Mouse (Mus musculus): ENCODE data around the gene Phactr3. TPM values are rescaled to one million over a fixed set of nuclear protein-coding genes. Genes with fewer than 3 reads are reported as not detected.
A peak's percentile ranks its signal among the peaks of the same experiment; 100 is the strongest.
"Not testable (repeated sequence)": the region's sequence is repeated elsewhere in the genome, so short reads cannot be mapped to it uniquely, and the experiment has no call there.

Phactr3 gene
- polyA plus RNA-seq, 1 experiment from 2014 or later = 0.20 TPM

DNA sequence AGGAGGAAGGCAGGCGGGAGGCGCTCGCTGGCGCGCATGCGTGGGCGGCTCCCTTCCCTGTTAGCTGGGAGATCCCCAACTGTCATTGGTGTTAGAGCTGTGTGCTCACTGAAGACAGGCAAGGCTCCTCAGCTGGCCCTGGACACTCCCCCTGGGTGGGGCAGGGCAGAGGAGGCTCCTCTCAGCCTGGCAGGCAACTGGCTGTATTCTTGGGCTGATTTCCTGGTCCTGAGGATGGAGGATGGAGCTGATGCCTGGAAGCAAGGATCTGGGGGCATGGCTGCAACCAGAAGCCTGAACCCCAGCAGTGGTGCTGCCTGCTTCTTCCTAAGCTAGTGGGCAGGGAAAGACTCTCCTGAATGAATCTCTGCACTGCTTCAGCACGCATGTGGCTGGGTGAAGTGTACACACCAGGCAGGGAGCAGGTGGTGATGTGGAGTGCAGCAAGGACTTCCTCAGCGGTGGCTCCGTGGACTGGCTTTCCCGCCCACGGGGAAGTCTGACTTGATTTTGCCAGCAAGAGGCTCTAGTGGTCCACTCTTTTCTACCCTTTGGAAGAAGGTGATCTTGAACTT, 208.8 kb downstream of the Phactr3 start:
- no peaks in the 10 kb centered on the region for H3K27me3 ChIP-seq (replicated peaks; ENCODE audit: insufficient read depth, low read length)
- no peaks in the 10 kb centered on the region for H3K9me3 ChIP-seq (ENCODE audit: low read length)
- no peak overlapping the region for H3K4me2 ChIP-seq (replicated peaks; ENCODE audit: low read depth, low read length)
- 10% methylated on average over 12 of the region's 12 CpGs for WGBS
- no peak overlapping the region for H3K9ac ChIP-seq (replicated peaks; ENCODE audit: low read depth)
- DNase-seq (ENCODE audit: low spot score) (peak; percentile 41), ATAC-seq (peak; percentile 75)
- no peak overlapping the region for H3K27ac ChIP-seq (ENCODE audit: low read length)
- no peaks in the 10 kb centered on the region for H3K4me1 ChIP-seq (ENCODE audit: insufficient read depth, low read depth, low read length)
- H3K4me3 ChIP-seq (ENCODE audit: low read depth, low read length) = no peak overlapping the region
- H3K36me3 ChIP-seq (ENCODE audit: insufficient read depth, low read length) = no peaks in the 10 kb centered on the region
- TF ChIP-seq CTCF (IDR thresholded peaks at IDR 0.05) = no peak
- TF ChIP-seq EP300 (IDR thresholded peaks at IDR 0.05) = no peak

DNA sequence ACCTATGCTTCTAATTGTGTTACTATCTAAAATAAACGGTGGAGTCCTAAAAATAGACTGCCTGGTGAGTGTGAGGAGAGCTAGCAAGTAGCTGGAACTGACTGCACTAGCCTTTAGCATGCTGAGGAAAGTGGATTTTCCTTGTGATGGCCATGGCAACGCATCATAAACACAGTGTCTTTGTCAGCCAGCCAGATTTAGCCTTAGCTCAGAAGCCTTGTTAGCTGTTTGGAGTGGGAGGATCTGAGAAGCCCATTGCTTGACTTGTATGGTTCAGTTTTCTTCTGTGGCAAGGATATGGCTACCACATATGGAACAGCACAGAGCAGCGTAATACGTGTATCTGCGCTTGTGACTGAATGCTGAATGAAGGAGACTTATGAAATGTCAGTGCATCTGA, 210.8 kb downstream of the Phactr3 start:
- Histone ChIP-seq H3K4me2 (replicated peaks; ENCODE audit: low read depth, low read length) (no peak overlapping the region), H3K4me1 (ENCODE audit: insufficient read depth, low read depth, low read length) (no peaks in the 10 kb centered on the region), H3K9me3 (ENCODE audit: low read length) (no peaks in the 10 kb centered on the region), H3K27ac (ENCODE audit: low read length) (no peak overlapping the region), H3K27me3 (replicated peaks; ENCODE audit: insufficient read depth, low read length) (no peaks in the 10 kb centered on the region), H3K4me3 (ENCODE audit: low read depth, low read length) (no peak overlapping the region), H3K9ac (replicated peaks; ENCODE audit: low read depth) (no peak overlapping the region), H3K36me3 (ENCODE audit: insufficient read depth, low read length) (no peaks in the 10 kb centered on the region)
- no peak for DNase-seq (ENCODE audit: low spot score)
- WGBS = 70% methylated on average over 5 of the region's 5 CpGs
- TF ChIP-seq CTCF (IDR thresholded peaks at IDR 0.05) (no peak), EP300 (IDR thresholded peaks at IDR 0.05) (no peak)
- ATAC-seq = no peak

DNA sequence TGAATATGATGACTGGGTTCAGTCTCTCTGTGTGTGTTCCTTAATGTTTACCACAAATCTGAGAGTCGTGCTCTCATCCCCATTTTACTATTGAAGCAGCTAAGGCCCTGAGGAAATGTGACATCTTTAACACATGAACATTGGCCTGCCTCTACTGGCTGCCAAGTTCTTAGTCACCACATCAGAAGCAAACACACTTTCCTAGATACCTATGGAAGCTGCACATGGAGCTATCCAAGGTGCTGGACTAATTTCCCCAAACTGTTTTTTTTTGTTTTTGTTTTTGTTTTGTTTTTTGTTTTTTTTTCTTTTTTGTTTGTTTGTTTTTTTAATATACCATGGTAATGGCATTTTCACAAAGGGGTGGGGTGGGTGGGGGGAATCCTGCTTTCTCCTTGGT, 211.2 kb downstream of the Phactr3 start:
- no peak for TF ChIP-seq CTCF (IDR thresholded peaks at IDR 0.05)
- TF ChIP-seq EP300 (IDR thresholded peaks at IDR 0.05) = no peak
- peak; percentile 8 for DNase-seq (ENCODE audit: low spot score)
- Histone ChIP-seq H3K27me3 (replicated peaks; ENCODE audit: insufficient read depth, low read length) (no peaks in the 10 kb centered on the region), H3K4me3 (ENCODE audit: low read depth, low read length) (no peak overlapping the region), H3K4me2 (replicated peaks; ENCODE audit: low read depth, low read length) (no peak overlapping the region), H3K4me1 (ENCODE audit: insufficient read depth, low read depth, low read length) (no peaks in the 10 kb centered on the region), H3K9ac (replicated peaks; ENCODE audit: low read depth) (no peak overlapping the region), H3K36me3 (ENCODE audit: insufficient read depth, low read length) (no peaks in the 10 kb centered on the region), H3K27ac (ENCODE audit: low read length) (no peak overlapping the region), H3K9me3 (ENCODE audit: low read length) (no peaks in the 10 kb centered on the region)
- no peak for ATAC-seq
- 40% methylated on average over 1 of the region's 1 CpGs for WGBS

DNA sequence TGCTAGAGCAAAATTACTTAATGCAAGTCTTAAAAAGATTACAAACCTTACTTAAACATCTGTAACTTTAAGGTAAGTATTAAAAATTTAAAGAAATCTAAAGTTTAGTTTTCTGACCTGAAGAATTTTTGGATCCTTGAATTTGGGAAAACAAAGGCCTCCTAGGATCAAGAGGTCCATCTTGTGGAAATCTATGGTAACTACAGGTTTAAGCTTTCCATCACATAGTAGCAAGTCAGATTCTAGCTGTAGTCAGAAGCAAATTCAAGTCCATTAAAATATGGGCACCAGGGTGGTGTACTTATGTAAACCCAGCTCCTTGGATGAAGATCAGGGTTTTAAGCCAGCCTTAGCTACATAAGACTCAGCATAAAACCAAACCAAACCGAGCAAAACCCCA, 219.1 kb downstream of the Phactr3 start:
- Histone ChIP-seq H3K4me1 (ENCODE audit: insufficient read depth, low read depth, low read length) (no peaks in the 10 kb centered on the region), H3K4me2 (replicated peaks; ENCODE audit: low read depth, low read length) (no peak overlapping the region), H3K36me3 (ENCODE audit: insufficient read depth, low read length) (no peaks in the 10 kb centered on the region), H3K27ac (ENCODE audit: low read length) (no peak overlapping the region), H3K9ac (replicated peaks; ENCODE audit: low read depth) (no peak overlapping the region), H3K9me3 (ENCODE audit: low read length) (no peaks in the 10 kb centered on the region), H3K27me3 (replicated peaks; ENCODE audit: insufficient read depth, low read length) (no peaks in the 10 kb centered on the region), H3K4me3 (ENCODE audit: low read depth, low read length) (no peak overlapping the region)
- peak; percentile 53 for TF ChIP-seq CTCF (IDR thresholded peaks at IDR 0.05)
- TF ChIP-seq EP300 (IDR thresholded peaks at IDR 0.05) = no peak
- ATAC-seq (no peak), DNase-seq (ENCODE audit: low spot score) (peak; percentile 5)
- 29% methylated on average over 1 of the region's 1 CpGs for WGBS

DNA sequence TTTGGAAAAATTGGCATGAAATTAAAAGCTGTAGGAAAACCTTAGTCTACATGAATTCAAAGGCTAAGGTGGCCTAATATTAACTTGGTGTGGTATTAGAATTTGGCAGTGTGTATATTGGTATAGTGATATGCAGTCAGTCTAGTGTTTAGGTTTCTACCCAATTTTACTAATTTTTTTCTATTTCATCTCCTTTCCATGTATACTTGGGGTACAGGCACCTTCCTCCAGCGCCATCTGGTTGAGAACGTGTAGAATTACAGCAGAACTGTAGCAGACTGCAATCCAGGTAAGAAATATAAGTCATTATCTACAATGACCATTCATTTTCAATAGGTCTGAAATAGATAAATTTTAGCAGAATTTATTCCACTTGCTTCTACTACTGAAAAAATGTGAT, 220.3 kb downstream of the Phactr3 start:
- TF ChIP-seq EP300 (IDR thresholded peaks at IDR 0.05) (no peak), CTCF (IDR thresholded peaks at IDR 0.05) (peak; percentile 54)
- ATAC-seq (no peak), DNase-seq (ENCODE audit: low spot score) (no peak)
- no peak overlapping the region for H3K9ac ChIP-seq (replicated peaks; ENCODE audit: low read depth)
- H3K4me1 ChIP-seq (ENCODE audit: insufficient read depth, low read depth, low read length) = no peaks in the 10 kb centered on the region
- H3K27ac ChIP-seq (ENCODE audit: low read length) = no peak overlapping the region
- no peaks in the 10 kb centered on the region for H3K9me3 ChIP-seq (ENCODE audit: low read length)
- no peaks in the 10 kb centered on the region for H3K27me3 ChIP-seq (replicated peaks; ENCODE audit: insufficient read depth, low read length)
- H3K4me3 ChIP-seq (ENCODE audit: low read depth, low read length) = no peak overlapping the region
- 2% methylated on average over 2 of the region's 2 CpGs for WGBS
- H3K4me2 ChIP-seq (replicated peaks; ENCODE audit: low read depth, low read length) = no peak overlapping the region
- H3K36me3 ChIP-seq (ENCODE audit: insufficient read depth, low read length) = no peaks in the 10 kb centered on the region

DNA sequence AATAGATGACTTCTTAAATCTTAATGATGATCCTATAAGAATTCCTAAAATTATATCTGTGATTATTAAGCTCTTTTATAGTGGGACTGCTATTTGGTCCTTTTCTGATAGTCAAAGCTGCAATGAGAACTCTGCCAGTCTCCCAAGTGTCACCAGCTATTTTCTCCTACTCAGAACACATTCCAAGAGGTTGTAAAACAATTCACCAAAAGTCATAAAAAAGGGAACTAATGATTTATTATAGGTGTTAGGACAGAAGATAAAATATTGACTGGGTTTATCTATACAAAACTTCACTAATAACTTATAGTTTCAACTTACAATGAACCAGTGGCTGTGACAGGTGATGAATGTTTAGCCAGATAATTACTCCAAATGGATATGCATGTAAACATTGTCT, 223.3 kb downstream of the Phactr3 start:
- not testable (repeated sequence) for ATAC-seq; H3K4me3 ChIP-seq (ENCODE audit: low read depth, low read length); H3K4me1 ChIP-seq (ENCODE audit: insufficient read depth, low read depth, low read length); H3K4me2 ChIP-seq (replicated peaks; ENCODE audit: low read depth, low read length); H3K9me3 ChIP-seq (ENCODE audit: low read length); H3K36me3 ChIP-seq (ENCODE audit: insufficient read depth, low read length); H3K9ac ChIP-seq (replicated peaks; ENCODE audit: low read depth); H3K27me3 ChIP-seq (replicated peaks; ENCODE audit: insufficient read depth, low read length); DNase-seq (ENCODE audit: low spot score); H3K27ac ChIP-seq (ENCODE audit: low read length)

DNA sequence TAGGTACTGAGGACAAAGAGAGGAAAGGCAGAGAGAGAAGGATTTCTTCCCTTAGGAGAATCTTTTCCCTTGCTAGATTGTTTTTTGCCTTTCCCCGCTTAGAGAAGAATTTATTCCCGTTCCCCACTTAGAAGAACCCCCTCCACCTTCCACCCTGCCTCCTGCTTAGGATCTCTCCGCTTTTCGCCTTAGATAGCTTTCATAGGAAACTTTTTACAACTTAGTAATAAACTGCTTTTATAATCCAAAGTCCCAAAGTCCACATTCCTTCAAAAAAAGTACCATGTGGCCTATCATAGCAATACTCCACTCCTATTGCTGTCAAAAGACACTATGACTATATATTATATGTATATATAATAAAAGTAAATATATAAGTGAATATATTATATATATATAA, 223.8 kb downstream of the Phactr3 start:
- no peak overlapping the region for H3K27ac ChIP-seq (ENCODE audit: low read length)

More for the DNA sequence above, 223.8 kb downstream of the Phactr3 start:
- Histone ChIP-seq H3K27me3 (replicated peaks; ENCODE audit: insufficient read depth, low read length) (no peaks in the 10 kb centered on the region), H3K4me1 (ENCODE audit: insufficient read depth, low read depth, low read length) (no peaks in the 10 kb centered on the region), H3K9ac (replicated peaks; ENCODE audit: low read depth) (no peak overlapping the region), H3K36me3 (ENCODE audit: insufficient read depth, low read length) (no peaks in the 10 kb centered on the region), H3K4me2 (replicated peaks; ENCODE audit: low read depth, low read length) (no peak overlapping the region), H3K9me3 (ENCODE audit: low read length) (no peaks in the 10 kb centered on the region), H3K4me3 (ENCODE audit: low read depth, low read length) (no peak overlapping the region)
- ATAC-seq (no peak), DNase-seq (ENCODE audit: low spot score) (no peak)
- 65% methylated on average over 4 of the region's 4 CpGs for WGBS
- no peak for TF ChIP-seq CTCF (IDR thresholded peaks at IDR 0.05)
- no peak for TF ChIP-seq EP300 (IDR thresholded peaks at IDR 0.05)

Other genes with a start within 250 kb of the Phactr3 start
- 3.7 and 4.7 TPM in 2 replicates for gene Gm14327, start 221.9 kb upstream of the Phactr3 start, polyA plus RNA-seq (2015; fragmentation: Nextera tagmentation; extraction: Ambion mirVana)
- 0.45 and 0.80 TPM in 2 replicates for gene Zfp972, start 193.4 kb upstream of the Phactr3 start, polyA plus RNA-seq (2015; fragmentation: Nextera tagmentation; extraction: Ambion mirVana)
- 15.4 and 16.2 TPM in 2 replicates for gene Gm14326, start 161.7 kb upstream of the Phactr3 start, polyA plus RNA-seq (2015; fragmentation: Nextera tagmentation; extraction: Ambion mirVana)
- 8.2 and 9.5 TPM in 2 replicates for gene Zfp971, start 95.7 kb upstream of the Phactr3 start, polyA plus RNA-seq (2015; fragmentation: Nextera tagmentation; extraction: Ambion mirVana)
- 10.6 and 13.8 TPM in 2 replicates for gene Zfp931, start 40.5 kb upstream of the Phactr3 start, polyA plus RNA-seq (2015; fragmentation: Nextera tagmentation; extraction: Ambion mirVana)